Mouse (Mus musculus): ENCODE data around the gene Olfr287.

Gene Olfr287

DNA sequence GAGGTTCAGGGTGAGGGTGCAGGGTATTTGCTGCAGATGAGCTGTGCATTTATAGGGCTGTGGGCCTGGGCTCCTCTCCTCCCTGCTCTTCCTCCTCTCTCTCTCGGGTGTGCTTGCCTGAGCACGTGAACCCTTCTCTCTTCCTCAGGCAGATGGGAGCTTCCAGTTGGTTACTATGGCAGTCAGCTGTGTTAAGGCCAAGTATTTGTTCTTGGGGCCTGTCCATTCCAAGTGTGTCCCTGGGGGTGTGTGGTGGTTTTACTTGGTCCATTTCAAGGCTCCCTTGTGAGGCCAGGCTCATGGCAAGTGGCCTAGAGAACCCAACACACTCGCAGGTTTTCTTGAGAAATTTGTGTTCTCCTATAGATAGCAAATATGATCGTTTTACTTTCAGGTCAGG lies at the start of gene Olfr287, which contains the start of gene Gm44579:
Gene Olfr287, minus strand, starts transcription at position 180 of the 400 bp plus-strand sequence.
Gene Gm44579, minus strand, starts transcription at position 101 of the 400 bp plus-strand sequence.
- DNase-seq (ENCODE audit: low spot score in 2 of 2), result peak in 1 of 2 experiments; percentile 2

DNA sequence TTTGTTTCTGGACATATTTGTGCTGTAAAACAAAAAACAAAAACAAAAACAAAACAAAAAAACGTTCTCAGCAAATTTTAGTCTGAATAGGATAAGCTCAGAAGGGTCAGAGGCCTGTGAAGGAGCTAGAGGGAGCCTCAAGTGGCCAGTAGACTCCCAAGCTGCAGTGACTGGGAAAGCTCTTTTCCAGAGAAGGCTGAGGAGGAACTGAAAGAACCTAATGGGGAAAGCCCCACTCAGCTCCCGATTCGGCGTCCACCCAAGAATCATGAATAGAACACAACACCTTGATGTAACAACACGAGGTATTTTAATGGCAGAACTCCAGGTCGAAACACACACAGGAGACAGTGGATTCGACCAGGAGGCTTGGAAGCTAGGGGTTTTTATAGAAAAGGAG lies 36.9 kb upstream of the Olfr287 start:
- DNase-seq (ENCODE audit: low spot score in 2 of 2), result no peak

DNA sequence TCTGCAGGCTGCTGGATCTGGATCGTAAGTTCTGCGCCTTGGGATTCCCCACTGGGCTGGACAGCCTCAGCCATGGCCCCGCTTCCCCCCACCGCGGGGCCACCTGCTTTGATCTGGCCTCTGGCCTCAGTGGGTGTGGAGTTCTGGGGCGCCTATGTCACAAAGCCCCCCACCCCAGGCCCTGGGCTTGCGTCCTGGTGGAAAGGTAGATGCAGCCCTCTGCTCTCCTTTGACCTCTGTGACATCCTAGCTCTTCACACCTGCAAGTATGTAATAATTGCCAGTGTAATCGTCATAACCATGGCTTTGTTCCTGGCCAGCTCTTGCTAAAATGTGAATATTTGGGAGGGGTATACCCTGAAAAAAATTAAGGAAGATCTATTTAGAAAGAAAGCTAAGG lies 36.3 kb upstream of the Olfr287 start, which contains the start of gene H1fnt:
Gene H1fnt, minus strand, starts transcription at position 101 of the 400 bp plus-strand sequence.
- no peak for DNase-seq (ENCODE audit: low spot score in 2 of 2)

DNA sequence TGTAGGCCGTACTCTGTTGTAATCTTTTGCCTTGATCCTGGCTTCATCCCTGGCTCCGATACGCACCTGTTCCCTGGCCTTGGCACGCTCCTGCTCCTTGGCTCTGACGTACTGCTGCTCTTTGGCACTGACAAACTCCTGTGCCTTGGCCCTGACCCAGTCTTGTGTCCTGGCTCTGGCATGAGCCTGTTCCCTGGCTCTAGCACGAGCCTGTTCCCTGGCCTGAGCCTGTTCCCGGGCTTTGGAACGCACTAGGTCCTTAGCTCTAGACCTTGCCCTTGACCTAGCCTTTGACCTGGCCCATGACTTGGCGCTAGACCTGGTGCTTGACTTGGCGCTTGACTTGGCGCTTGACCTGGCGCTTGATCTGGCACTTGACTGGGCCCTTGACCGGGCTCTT lies 35.4 kb upstream of the Olfr287 start:
- DNase-seq (ENCODE audit: low spot score in 2 of 2), result no peak

DNA sequence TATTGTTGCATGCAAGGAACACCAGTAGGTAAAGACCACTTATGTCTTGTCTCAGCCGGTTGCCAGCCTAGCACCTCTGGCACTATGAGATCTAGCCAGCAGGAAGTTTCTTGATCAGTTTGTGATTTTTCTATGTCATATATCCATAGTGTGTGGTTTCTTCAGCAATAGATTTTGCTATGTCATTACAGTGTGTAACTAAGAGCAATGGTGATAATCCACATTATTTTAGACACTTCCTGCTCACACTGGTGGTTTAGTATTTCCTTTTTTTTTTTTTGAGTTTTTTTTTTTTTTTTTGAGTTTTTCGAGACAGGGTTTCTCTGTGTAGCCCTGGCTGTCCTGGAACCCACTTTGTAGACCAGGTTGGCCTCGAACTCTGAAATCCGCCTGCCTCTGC lies 14.6 kb upstream of the Olfr287 start:
- DNase-seq (ENCODE audit: low spot score in 2 of 2), result no peak

DNA sequence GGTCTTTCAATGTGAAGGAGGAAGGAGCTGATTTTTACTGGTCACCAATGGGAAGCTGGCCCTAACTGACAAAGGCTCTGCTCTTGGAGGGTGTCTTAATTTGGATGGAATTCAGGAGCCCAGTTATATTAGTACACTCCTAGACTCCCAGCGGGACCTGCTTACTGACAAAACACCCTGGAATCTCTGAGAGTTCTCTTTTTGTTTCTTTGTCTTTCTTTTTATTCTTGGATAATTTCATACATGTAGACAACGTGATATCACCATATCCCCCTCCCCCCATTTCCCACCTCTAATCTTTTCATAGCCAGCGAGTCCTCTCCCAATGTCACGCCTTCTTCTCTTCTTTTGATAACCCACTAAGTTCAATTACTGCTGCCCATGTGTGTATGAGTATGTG lies 13.5 kb upstream of the Olfr287 start, which contains the start of gene Olfr286:
Gene Olfr286, minus strand, starts transcription at position 101 of the 400 bp plus-strand sequence.
- no peak for DNase-seq (ENCODE audit: low spot score in 2 of 2)

DNA sequence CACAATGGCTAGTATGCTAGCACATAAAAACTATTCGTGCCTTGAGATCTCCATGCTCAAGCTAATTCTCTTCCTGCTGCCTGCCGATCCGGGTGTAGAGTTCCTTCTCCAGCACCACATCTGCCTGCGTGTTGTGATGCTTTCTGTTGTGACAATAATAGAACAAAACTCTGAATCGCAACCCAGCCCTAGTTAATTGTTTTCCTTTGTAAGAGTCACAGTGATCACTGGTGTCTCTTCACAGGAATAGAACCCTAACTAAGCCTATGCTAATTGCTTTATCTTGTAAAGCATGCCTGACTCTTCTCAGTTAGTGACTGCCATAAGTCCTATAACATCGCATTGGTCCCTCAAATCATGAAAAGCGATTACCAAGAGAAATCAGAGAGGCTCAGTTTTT lies 5.2 kb upstream of the Olfr287 start:
- no peak for DNase-seq (ENCODE audit: low spot score in 2 of 2)

DNA sequence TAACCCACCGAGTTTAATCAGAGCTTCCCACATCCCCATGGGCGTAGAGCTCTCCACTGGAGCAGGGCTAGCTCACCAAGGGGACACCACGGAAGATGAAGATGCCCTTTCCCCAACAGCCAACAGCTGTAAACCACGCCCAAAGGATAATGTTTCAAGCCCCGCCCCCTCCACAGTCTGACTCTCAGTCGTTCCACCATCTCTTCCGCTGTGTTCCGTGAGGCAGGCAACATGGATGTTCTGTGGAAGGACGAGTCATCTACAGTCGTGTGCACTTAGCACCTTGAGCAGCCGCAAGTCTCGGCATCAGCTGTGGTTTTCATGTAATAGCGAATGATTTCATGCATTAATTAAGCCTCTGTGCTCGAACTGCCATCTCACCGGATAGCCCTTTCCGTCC lies 4.8 kb upstream of the Olfr287 start:
- no peak for DNase-seq (ENCODE audit: low spot score in 2 of 2)

DNA sequence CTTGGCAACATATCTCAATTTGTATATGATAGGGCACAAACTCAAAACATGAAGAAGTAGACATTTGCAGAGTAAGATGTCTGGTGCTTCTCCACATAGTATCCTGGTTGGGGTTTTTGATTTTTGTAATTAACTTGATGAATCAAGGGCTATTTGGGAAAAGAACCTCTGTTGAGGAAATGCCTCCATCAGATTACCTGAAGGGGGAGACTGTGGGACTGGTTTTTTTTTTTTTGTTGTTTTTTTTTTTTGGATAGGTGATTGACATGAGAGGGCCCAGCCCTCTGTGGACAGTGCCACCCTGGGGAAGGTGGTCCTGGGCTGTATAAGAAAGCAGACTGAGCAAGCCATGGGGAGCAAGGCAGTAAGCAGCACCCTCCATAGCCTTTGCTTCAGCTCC lies 1.5 kb upstream of the Olfr287 start:
- DNase-seq (ENCODE audit: low spot score in 2 of 2), result no peak

DNA sequence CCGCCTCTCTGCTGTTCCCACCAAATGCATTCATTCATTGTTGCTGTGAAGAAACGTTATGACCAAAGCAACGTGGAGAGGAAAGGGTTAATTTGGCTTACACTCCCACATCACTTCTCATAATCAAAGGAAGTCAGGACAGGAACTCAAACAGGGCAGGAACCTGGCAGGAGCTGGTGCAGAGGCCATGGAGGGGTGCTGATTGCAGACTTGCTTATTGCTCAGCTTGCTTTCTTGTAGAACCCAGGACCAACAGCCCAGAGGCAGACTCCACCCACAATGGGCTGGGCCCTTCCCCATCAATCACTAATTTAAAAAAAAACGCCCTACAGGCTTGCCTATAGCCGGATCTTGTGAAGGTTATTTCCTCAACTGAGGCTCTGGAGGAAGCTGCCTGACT lies 6.7 kb downstream of the Olfr287 start:
- no peak for DNase-seq (ENCODE audit: low spot score in 2 of 2)

DNA sequence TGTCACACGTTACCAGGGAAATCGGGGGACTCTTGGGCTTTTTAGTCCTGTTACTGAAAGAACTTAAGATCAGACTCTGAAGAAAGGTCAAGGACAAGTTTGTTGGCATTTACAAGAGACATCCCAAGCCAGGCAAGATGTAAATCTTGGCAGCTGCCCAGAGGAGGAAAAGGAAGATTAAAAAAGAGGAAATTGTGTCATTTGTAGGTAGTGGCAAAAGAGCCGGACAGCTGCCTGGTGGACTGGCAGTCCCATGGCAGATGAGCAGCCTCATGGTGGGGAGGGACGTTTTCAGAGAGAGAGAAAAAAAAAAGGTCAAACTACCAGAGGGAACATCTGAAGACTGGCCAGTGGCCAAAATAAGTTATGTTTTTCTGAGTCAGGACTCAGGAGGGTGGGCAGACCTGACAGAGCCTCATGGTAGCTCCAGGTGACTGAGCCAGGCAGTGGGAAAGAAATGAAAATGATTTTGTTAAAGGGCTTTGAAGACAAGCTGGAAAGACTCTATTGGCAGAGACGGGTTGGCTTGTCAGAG lies 7.5 kb downstream of the Olfr287 start:
- DNase-seq (ENCODE audit: low spot score in 2 of 2), result no peak

DNA sequence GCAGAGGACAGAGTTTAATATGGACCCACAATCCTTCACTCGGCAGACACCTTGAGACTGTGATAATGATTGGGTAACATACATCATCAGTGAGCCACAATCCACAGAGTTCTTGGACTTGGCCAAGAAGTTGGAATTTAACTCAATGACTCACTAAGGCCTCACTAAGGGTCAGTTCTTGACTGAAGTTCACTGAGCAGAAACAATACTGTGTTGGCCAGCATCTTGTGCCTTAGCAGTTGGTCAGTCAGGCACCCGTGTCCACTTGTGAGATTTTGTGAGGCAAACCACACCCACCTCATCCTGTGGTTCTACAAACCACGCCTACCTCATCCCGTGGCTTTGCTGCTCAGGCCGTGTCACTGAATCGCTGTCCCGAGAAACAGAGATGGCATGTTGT lies 11.2 kb downstream of the Olfr287 start:
- DNase-seq (ENCODE audit: low spot score in 2 of 2), result no peak

DNA sequence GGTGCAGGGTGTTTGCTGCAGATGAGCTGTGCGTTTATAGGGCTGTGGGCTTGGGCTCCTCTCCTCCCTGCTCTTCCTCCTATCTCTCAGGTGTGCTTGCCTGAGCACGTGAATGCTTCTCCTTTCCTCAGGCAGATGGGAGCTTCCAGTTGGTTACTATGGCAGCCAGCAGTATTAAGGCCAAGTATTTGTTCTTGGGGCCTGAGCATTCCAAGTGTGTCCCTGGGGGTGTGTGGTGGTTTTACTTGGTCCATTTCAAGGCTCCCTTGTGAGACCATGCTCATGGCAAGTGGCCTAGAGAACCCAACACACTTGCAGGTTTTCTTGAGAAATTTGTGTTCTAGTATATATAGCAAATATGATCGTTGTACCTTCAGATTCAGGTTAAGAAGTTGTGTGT lies 25.4 kb downstream of the Olfr287 start, which contains the start of gene Olfr288:
Gene Olfr288, minus strand, starts transcription at position 101 of the 400 bp plus-strand sequence.
- no peak for DNase-seq (ENCODE audit: low spot score in 2 of 2)

DNA sequence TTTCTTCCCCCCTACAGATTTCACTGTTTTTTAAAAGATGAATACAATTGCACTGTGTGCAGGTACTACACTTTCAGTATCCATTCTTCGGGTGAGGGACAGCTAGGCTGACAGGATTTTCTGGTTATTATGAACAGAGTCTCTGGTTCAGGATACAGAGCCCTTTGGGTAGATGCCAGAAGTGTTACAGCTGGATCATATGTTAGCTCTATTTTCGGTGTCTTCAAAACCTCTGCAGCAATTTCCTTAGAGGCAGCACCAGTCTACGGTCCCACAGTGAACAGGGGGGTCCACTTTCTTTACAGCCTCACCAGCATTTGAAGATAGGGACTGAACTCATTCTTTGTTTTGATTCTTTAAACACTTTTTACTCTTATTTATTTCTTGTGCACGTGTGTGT lies 36.4 kb downstream of the Olfr287 start:
- DNase-seq (ENCODE audit: low spot score in 2 of 2), result no peak

DNA sequence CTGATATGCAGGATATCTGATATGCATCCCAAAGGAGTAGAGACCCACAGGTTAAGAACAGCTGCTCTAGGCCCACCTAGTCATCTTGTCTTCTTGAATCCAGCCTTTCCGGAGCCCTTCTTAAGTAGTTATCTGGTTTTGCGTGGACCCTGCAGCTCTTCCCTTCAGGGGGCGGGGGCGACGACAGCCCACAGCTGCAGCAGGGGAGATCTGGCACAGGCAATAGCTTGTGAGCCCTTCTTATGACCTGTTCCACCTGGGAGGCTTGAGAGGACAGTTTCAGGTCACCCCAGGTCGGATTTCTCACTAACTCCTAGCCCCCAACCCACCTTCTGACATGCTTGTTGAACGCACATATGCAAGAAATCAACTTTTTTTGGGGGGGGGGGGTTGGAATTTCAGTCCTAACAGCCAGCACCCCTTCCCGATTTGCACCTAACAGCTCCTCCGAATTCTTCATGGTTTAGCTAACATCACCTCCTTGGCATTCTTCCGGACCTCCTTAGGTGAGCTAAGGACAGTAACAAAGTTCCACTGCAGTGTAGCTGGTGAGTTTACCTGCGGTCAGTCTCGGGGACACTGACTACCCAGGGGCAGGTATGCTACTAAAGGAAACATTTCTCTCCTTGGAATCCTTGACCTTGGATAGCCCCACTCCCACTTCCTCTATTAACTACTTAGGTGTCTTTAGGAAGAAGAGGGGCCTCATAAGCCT lies 38.8 kb downstream of the Olfr287 start:
- no peak for DNase-seq (ENCODE audit: low spot score in 2 of 2)

DNA sequence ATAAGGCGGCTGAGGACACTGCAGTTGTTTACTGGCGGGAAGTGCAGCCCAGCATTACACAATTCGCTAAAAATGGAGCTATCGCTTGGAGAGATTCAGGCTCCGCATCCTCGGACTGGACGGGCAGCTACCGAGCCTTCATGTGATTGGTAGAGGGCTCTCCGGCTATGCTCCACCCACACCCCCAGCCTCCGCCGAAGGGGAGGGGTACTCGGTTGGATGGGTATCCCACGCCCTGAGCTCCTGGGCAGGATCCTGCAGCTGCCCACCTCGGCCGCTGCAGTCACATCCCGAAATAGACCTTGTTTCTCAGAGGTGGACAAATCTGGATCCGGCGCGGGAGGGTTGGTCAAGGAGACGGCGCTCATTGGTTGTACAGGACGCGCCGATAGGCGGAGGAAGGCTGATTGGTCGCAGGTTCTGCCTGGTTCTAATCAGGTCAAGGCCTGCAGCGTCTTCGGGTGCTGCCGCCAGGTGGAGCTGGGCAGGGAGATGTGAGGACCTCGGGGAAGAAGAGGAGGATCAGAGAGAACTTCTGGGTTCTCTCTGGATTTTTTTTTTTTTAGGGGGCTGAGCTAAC lies 39.6 kb downstream of the Olfr287 start:
- peak; percentile 91 to 97 for DNase-seq (ENCODE audit: low spot score in 2 of 2)

DNA sequence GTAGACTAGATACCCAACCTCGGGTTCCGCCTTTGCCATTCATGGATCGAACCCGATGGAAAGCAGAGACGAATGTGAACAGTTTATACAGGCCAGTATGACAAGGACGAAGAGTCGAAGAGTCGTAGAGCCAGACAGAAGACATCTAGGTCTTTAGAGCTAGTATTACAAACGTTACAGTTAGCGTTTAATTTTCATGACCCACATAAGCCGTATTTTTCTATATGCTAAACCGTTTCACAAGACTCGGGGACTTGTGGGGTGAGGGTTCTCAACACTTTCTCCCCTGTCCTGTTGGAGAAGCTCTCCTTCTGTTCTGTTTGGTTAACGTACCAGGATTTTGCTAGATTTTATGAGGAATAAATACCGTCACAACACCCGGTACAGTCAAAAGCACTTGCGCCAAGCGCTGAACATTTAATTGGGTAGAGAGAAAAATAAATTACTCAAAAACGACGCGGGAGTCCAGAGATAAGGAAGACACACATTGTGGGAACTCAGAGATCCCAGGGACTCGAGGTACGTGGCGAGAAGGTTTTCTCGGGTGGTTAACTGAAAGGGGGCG lies 40.2 kb downstream of the Olfr287 start:
- no peak for DNase-seq (ENCODE audit: low spot score in 2 of 2)

DNA sequence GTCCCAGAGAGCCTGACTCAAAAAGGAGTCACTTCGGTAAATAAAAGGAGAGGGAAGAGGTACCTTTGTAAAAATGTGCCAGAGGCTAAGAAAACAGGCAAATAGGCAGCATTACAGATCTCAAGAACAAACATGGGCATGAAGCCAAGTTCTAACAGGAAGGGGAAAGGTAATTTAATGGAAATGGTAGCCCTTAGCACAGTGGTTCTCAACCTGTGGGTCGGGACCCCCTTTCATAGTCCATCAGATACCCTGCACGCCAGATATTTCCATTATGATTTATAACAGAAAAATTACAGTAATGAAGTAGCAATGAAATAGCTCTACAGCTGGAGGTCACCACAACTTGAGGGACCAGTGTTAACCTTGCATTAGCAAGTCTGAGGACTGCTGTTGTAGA lies 43.5 kb downstream of the Olfr287 start:
- DNase-seq (ENCODE audit: low spot score in 2 of 2), result no peak

DNA sequence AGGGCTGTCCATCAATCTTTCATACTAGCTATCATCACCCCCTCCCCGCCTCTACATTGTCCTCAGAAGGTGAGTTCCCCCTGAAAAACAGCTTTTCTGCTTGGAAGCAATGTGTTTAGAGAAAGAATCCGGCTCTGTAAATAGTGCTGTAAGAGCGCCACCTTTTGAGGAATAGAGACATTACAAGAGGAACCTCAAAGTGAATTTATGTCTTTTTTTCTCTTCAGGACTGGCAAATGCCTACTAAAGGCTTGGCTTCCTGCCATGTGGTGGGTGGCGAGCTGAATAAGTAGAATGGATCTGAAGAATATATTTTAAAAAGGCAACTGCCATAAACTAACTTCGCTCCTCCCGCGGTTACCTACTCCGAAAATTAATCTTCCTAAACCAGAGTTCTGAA lies 47.0 kb downstream of the Olfr287 start:
- peak; percentile 81 to 89 for DNase-seq (ENCODE audit: low spot score in 2 of 2)

DNA sequence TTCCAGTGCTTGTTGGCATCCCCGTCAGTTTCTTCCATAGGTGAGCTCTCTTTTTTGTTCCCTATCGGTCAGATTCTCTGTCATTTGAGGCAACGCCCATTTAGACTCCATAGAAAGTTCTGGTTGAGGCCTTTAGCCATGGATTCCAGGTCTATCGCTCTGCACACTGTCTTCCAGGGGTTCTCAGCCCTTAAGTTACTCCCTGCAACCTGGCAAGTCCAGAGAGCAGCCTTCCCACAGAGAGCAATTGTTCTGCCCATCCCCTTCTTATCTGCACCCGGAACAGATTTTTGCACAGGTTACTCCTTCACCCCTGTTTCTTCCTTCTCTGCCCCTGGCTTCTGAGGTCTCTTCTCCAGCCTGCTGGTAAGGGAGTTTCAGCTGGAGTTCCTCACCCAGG lies 48.7 kb downstream of the Olfr287 start:
- no peak for DNase-seq (ENCODE audit: low spot score in 2 of 2)

DNA sequence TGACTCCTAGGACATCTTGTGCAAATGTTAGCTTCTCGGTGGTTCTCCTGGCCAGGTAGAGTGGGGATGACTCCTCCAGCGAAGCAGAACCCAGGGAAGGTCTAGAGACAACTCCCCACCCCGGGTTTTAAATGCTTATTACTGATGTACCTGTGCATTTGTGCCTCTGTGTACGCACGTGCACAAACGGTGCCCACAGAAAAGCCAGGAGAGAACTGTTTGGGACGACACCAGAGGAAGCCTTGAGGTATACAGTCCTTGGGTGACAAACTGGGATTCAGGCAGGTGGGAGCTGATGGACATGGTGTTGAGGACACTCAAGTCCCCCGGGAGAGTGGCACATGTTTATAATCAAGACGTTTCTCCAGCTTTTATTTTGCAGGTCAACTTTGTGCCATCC lies 49.9 kb downstream of the Olfr287 start:
- no peak for DNase-seq (ENCODE audit: low spot score in 2 of 2)

DNA sequence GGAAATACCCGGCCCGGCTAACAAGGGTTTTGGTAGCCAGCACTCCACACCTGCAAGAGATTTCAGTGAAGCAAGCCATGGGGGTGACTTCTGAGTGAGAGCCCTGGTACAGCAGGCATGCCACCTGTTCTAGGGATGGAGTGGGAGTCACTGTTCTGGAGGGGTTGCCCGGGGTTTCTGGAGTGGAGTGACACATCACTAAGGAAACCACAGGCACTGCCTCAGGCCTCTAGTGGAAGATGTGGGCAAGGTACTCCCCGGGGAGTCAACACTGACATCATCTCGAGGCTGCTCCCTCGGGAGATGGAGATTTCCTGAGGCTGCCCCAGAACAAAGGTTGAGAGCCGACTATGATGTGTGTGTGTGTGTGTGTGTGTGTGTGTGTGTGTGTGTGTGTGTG lies 50.5 kb downstream of the Olfr287 start:
- peak; percentile 63 for DNase-seq (ENCODE audit: low spot score in 2 of 2)

DNA sequence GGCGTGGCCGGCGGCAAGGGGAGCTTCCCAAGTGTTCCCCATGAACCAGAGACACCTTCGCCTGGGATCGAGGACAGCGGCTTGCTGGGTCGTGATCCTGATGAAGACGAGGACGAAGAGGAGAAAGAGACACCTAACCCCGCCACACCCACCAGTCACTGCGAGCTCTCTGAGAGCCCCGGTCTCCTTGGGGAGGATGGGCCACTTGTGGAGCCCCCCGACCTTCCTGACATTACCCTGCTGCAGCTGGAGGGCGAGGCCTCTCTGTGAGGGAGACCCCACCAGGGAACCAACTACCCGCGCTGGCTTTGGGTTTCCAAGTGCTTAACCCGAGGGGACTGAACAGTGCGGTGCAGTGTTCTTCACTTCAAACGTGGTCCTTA lies 52.2 kb downstream of the Olfr287 start:
- DNase-seq (ENCODE audit: low spot score in 2 of 2), result no peak

Data from right cerebral cortex, postnatal 36 days (tissue).